Mouse (Mus musculus): ENCODE data around the gene Tmem260. TPM values are rescaled to one million over a fixed set of nuclear protein-coding genes. Genes with fewer than 3 reads are reported as not detected.

Tmem260 gene
- polyA plus RNA-seq (2016; fragmentation: Nextera tagmentation; extraction: Ambion mirVana): 18.1 TPM in 2 replicates

DNA sequence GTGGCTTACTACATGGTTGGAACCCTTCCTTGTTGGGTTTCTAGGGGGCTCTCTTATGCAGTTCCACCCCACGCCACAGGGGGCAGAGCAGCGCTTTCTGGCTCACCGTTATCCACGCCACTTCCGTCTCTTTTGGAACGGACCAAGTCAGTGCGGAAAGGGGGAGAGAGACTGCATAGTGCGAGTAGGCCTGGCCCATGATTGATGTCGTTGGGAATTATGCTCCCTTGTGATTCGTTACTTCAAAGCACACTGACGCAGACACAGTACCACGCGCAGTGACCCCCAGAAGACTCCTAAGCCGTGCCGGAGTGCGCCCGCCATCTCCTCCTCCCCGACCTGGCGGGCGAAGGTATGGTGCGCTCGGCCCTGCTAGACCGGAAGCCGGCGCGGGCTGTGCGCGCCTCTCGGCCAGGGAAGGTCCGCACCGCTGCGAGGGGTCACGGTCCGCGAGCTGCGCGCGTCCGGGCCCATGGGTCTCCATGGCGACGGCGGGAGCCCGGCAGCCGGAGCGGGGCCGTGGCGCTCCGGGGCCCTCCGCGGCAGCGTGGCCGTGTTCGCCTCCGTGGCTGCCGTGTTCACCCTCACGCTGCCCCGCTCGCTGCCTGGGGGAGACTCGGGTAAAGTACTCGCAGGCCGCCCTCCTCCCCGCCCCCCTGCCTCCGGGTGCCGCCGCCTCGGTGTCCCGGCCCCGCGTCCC is at the start of gene Tmem260:
Tmem260 (plus strand) TSS at position 141 of the 700 bp plus-strand sequence.
- peak within 1 kb of the TSS; percentile 99 for H3K27ac ChIP-seq
- H3K4me1 ChIP-seq (replicated peaks): peaks cover 12% of the 10 kb centered on the region
- no peaks in the 10 kb centered on the region for H3K27me3 ChIP-seq (ENCODE audit: insufficient read depth, poor library complexity, severe bottlenecking)
- no peaks in the 10 kb centered on the region for H3K9me3 ChIP-seq
- H3K4me3 ChIP-seq: peak within 1 kb of the TSS; percentile 91
- under 1% methylated on average over 69 of the region's 69 CpGs for WGBS
- DNase-seq (ENCODE audit: low spot score): peak; percentile 94
- H3K36me3 ChIP-seq: no peaks in the 10 kb centered on the region

DNA sequence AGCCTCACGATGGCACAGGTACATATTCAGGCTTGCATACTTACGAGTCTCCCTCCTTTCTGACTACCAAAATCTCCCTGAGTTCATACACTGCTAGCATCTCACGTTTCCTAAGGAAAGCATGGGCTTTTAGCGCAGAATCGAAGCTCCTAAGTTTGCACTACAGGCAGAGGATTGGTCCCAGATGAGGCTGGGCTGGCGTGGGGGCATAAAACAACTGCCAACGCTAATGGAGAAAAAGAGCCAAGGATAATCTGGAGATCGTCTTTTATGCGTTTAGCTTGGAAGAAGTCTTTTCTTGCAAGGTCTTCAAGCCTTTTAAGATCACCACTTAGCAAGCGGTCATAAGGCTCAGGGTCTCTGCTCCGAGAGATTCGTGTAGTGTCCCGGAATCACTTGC is 39.8 kb upstream of the Tmem260 start:
- H3K27me3 ChIP-seq (ENCODE audit: insufficient read depth, poor library complexity, severe bottlenecking): no peaks in the 10 kb centered on the region
- no peak overlapping the region for H3K4me3 ChIP-seq
- no peak for DNase-seq (ENCODE audit: low spot score)
- H3K27ac ChIP-seq: no peak overlapping the region
- H3K36me3 ChIP-seq: no peaks in the 10 kb centered on the region
- H3K4me1 ChIP-seq (replicated peaks): no peaks in the 10 kb centered on the region
- H3K9me3 ChIP-seq: no peaks in the 10 kb centered on the region
- 92% methylated on average over 13 of the region's 13 CpGs for WGBS

DNA sequence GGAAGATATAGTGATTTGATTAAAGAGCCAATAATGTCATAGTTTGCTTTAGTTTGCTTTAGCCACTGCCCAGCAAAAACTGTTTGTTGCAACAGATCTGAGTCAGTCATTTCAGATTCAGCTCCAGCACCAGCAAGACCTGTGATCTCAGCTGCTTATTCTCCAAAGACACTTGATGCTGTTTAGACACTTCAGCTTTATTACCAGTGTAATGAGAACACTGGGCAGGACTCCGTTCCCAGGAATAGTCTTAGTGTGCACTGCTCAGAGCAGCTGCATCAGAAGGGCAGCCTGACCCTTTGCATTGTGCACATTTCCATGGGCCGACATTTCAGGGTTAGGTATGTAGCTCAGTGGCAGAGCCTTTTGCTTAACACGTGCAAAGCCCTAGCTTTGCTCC is 28.9 kb upstream of the Tmem260 start:
- DNase-seq (ENCODE audit: low spot score): no peak
- WGBS: 70% methylated on average over 3 of the region's 3 CpGs
- Histone ChIP-seq H3K4me1 (replicated peaks) (peaks cover 6% of the 10 kb centered on the region), H3K27ac (no peak overlapping the region), H3K4me3 (no peak overlapping the region), H3K27me3 (ENCODE audit: insufficient read depth, poor library complexity, severe bottlenecking) (no peaks in the 10 kb centered on the region; the same call in 1 of the 2 replicates), H3K9me3 (no peaks in the 10 kb centered on the region), H3K36me3 (no peaks in the 10 kb centered on the region)

DNA sequence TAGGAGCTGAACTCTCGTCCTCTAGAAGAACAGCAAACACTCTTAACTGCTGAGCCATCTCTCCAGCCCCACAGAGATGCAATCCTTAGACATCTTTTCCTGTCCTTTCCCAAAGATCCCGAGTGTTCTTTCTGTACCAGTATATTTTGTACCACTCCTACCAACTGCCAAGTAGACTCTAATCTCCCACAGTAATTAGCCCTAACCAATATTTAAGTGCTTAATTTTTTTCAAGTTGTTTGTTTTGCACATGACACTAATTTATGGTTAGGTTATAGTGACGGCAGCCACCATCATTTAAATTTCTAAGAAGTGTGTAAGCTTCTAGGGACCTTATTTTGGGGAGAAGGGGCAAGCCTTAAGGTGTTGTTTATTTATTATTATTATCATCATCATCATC is 27.7 kb upstream of the Tmem260 start:
- H3K27ac ChIP-seq: no peak overlapping the region
- H3K27me3 ChIP-seq (ENCODE audit: insufficient read depth, poor library complexity, severe bottlenecking): no peaks in the 10 kb centered on the region; the same call in 1 of the 2 replicates
- DNase-seq (ENCODE audit: low spot score): no peak
- no peaks in the 10 kb centered on the region for H3K9me3 ChIP-seq
- WGBS: 68% methylated on average over 3 of the region's 3 CpGs
- no peaks in the 10 kb centered on the region for H3K36me3 ChIP-seq
- no peak overlapping the region for H3K4me3 ChIP-seq
- H3K4me1 ChIP-seq (replicated peaks): peaks cover 11% of the 10 kb centered on the region

DNA sequence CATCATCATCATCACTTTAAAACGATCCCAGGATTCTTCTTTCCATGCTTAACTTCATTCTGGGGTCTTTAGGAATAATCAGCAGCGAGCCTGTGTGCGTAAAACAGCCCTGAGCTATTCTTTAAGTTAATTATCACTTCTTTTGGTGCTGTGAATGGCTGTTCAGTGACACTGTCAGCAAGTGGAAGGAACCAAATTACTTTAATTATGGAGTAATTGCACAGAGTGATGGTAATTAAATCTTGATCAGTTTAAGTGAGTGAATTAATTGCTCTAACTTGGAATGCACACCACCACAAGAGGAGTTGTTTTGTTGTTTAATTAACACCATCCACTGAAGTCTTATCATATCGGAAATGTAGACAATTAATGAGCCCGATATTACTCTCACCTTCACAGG is 27.3 kb upstream of the Tmem260 start:
- H3K27me3 ChIP-seq (ENCODE audit: insufficient read depth, poor library complexity, severe bottlenecking): no peaks in the 10 kb centered on the region; the same call in 1 of the 2 replicates
- no peak overlapping the region for H3K27ac ChIP-seq
- no peak overlapping the region for H3K4me3 ChIP-seq
- no peaks in the 10 kb centered on the region for H3K9me3 ChIP-seq
- no peak for DNase-seq (ENCODE audit: low spot score)
- WGBS: 88% methylated on average over 5 of the region's 5 CpGs
- H3K36me3 ChIP-seq: no peaks in the 10 kb centered on the region
- peaks cover 11% of the 10 kb centered on the region for H3K4me1 ChIP-seq (replicated peaks)

DNA sequence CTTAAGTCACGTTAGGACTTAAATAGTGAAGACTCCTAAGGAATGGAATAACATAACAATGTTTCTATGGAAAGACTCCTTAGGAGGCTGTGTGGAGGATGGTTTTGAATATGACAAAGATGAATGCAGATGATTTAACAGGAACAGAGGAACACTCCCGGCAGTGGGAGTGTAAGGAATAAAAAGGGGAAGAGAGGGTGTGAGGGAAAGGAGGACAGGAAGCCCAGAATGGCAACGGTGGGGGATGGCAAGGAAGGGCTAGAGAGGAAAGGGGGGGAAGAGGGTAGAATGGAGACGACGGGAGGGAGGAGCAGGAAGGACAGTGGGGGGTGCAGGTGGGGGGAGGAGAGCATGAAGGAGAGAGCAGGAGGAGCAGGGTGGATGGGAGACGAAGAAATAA is 24.4 kb upstream of the Tmem260 start:
- 25% methylated on average over 6 of the region's 6 CpGs for WGBS
- no peak overlapping the region for H3K4me3 ChIP-seq

DNA sequence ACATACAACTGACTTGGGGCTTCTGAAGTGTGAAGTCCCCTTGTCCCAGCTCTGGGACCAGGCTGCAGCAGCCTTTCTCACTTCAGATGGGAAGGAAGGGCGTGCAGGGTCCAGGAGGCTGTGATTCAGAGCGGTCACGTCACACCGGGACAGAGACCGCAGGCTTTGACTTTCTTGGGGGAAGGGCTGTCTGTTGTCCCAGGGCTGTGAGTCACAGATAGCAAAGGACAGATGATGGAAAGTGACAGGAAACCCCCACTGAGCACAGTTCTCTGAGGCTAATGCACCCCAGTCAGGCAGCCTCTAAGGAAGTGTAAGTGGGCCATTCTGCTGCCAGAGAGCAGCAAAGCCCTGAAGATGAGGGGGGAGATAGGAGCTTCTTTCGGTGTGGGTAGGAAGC is 23.9 kb upstream of the Tmem260 start:
- Histone ChIP-seq H3K9me3 (no peaks in the 10 kb centered on the region), H3K4me3 (peak overlapping the region; percentile 20; the same call in 1 of the 2 replicates), H3K27ac (0 out of 2 replicates have a peak overlapping the region, but pooled peaks have one; percentile 23), H3K4me1 (replicated peaks) (peaks cover 11% of the 10 kb centered on the region), H3K36me3 (no peaks in the 10 kb centered on the region), H3K27me3 (ENCODE audit: insufficient read depth, poor library complexity, severe bottlenecking) (no peaks in the 10 kb centered on the region; the same call in 1 of the 2 replicates)
- WGBS: 23% methylated on average over 6 of the region's 6 CpGs
- DNase-seq (ENCODE audit: low spot score): peak; percentile 31

More for the DNA sequence above, 24.4 kb upstream of the Tmem260 start:
- H3K27ac ChIP-seq: 0 out of 2 replicates have a peak overlapping the region, but pooled peaks have one; percentile 23
- H3K27me3 ChIP-seq (ENCODE audit: insufficient read depth, poor library complexity, severe bottlenecking): no peaks in the 10 kb centered on the region; the same call in 1 of the 2 replicates
- no peaks in the 10 kb centered on the region for H3K36me3 ChIP-seq
- no peaks in the 10 kb centered on the region for H3K9me3 ChIP-seq
- H3K4me1 ChIP-seq (replicated peaks): peaks cover 11% of the 10 kb centered on the region
- no peak for DNase-seq (ENCODE audit: low spot score)

DNA sequence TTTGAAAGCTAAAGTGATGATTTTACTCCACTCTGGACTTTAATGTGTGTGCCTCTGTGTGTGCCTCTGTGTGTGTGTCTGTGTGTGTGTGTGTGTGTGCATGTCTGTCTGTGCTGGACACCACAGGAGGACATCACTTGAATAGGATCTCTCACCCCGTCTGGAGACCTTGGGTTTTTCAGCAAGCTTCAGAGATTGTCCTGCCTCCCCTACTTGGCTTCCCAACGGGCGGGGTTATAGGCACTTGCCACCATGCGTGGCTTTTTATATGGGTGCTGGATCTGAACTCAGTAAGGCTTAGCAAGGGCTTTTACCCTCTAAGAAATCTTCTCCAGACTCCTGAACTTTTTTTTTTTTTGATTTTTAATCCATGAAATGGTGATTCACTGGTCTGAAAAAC is 23.5 kb upstream of the Tmem260 start:
- Histone ChIP-seq H3K27ac (no peak overlapping the region), H3K4me1 (replicated peaks) (peaks cover 11% of the 10 kb centered on the region), H3K4me3 (no peak overlapping the region), H3K9me3 (no peaks in the 10 kb centered on the region), H3K27me3 (ENCODE audit: insufficient read depth, poor library complexity, severe bottlenecking) (no peaks in the 10 kb centered on the region; the same call in 1 of the 2 replicates), H3K36me3 (no peaks in the 10 kb centered on the region)
- WGBS: 38% methylated on average over 4 of the region's 4 CpGs
- DNase-seq (ENCODE audit: low spot score): no peak

DNA sequence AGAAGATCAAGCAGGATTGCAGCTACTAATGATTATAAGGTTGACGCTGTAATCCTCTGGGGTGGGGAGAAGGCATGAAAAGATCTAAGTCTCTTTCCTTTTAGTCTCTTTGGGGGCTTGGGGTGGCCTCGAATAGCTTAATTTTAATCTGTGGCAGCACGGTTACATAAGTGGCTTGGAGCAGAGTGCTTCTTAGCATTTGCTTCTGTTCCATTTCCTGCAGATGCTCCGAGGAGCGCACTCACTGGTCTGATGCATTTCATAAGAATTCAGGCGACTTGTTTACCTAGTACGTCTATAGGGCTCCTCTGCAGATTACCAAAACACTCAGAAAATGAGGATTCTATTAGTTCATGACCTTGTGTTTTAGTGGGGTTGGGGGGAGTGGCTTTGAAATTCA is 23.0 kb upstream of the Tmem260 start:
- 73% methylated on average over 7 of the region's 7 CpGs for WGBS
- no peak overlapping the region for H3K4me3 ChIP-seq
- no peak overlapping the region for H3K27ac ChIP-seq
- H3K4me1 ChIP-seq (replicated peaks): peaks cover 11% of the 10 kb centered on the region
- H3K9me3 ChIP-seq: no peaks in the 10 kb centered on the region
- H3K36me3 ChIP-seq: no peaks in the 10 kb centered on the region
- DNase-seq (ENCODE audit: low spot score): no peak
- H3K27me3 ChIP-seq (ENCODE audit: insufficient read depth, poor library complexity, severe bottlenecking): no peaks in the 10 kb centered on the region

DNA sequence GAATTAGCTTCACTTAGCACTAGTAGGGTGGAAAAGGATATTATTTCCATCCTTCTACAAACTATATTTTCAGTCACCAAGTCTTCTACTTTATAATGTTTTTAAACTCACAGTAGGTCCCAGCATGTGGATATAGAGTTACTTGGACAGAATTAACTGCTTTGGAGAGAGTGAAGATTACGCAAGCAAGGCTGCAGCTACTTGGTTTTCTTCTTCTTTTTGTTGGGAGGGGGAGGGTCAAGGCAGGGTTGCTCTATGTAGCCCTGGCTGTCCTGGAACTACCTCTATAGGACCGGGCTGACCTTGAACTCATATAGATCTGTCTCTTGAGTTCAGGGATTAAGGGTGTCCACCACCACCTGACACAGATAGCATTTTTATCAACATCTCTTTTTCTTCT is 13.9 kb upstream of the Tmem260 start:
- Histone ChIP-seq H3K27ac (no peak overlapping the region), H3K27me3 (ENCODE audit: insufficient read depth, poor library complexity, severe bottlenecking) (no peaks in the 10 kb centered on the region)
- 91% methylated on average over 2 of the region's 2 CpGs for WGBS

DNA sequence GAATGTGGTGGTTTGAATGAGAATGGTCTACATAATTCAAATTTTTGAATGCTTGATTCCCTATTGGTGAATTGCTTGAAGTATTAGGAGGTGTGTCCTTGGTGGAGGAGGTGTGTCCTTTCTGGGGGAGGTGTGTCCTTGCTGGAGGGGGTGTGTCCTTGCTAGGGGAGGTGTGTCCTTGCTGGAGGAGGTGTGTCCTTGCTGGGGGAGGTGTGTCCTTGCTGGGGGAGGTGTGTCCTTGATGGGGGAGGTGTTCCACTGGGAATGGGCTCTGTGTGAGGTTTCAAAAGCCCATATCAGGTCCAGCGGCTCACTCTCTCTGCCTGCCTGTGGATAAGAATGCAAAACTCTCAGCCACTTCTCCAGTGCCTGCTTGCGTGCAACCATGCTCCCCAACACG is 2.1 kb upstream of the Tmem260 start:
- 53% methylated on average over 3 of the region's 3 CpGs for WGBS
- Histone ChIP-seq H3K4me3 (no peak overlapping the region), H3K4me1 (replicated peaks) (peaks cover 12% of the 10 kb centered on the region), H3K9me3 (no peaks in the 10 kb centered on the region), H3K27me3 (ENCODE audit: insufficient read depth, poor library complexity, severe bottlenecking) (no peaks in the 10 kb centered on the region), H3K27ac (no peak overlapping the region), H3K36me3 (no peaks in the 10 kb centered on the region)
- DNase-seq (ENCODE audit: low spot score): no peak

More for the DNA sequence above, 13.9 kb upstream of the Tmem260 start:
- no peak for DNase-seq (ENCODE audit: low spot score)
- Histone ChIP-seq H3K9me3 (no peaks in the 10 kb centered on the region), H3K36me3 (no peaks in the 10 kb centered on the region), H3K4me1 (replicated peaks) (peaks cover 10% of the 10 kb centered on the region), H3K4me3 (no peak overlapping the region)

DNA sequence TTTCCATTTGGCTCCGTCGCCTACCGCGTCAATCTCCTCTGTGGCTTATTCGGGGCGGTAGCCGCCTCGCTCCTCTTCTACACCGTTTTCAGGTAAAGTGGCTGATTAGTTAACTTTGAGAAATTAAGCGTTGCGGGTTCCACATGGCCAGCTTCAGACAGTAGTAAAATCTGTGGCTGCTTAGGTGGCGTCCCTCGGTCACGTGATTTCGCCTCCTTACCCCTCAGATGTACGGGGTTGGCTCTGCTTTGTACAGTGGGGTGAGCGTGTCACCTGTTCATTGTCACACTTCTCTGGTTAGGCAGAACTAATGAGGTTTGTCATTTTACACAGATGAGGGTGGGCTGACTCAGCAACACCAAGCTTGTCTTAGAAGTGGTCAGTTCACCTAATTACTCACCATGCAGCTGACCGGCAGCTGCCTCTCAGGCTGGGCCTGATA is 6.1 kb downstream of the Tmem260 start:
- WGBS: 68% methylated on average over 18 of the region's 18 CpGs
- H3K4me1 ChIP-seq (replicated peaks): peaks cover 29% of the 10 kb centered on the region
- no peak overlapping the region for H3K4me3 ChIP-seq
- no peaks in the 10 kb centered on the region for H3K9me3 ChIP-seq
- peaks cover 6% of the 10 kb centered on the region; the same call in 1 of the 2 replicates for H3K36me3 ChIP-seq
- DNase-seq (ENCODE audit: low spot score): no peak
- no peak overlapping the region for H3K27ac ChIP-seq
- no peaks in the 10 kb centered on the region for H3K27me3 ChIP-seq (ENCODE audit: insufficient read depth, poor library complexity, severe bottlenecking)

DNA sequence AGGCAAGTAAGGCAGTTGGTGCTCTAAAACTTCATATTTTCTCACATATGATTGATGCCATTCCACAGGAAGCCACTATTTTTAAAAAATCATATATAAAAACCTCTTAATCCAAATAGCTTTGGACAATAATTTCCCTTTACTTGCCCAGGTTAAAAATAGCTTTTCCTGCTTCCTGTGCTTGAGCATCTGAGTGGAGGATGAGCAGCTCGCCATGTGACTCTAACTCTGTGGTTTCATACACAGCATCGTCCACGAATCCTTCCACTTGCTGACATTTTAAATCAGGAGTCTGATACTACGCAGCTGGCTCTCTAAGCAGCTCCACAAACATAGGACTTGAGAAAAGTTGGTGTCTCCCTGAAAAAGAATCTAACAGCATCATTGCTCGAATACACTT is 7.5 kb downstream of the Tmem260 start:
- no peak overlapping the region for H3K4me3 ChIP-seq
- no peaks in the 10 kb centered on the region for H3K9me3 ChIP-seq
- no peak overlapping the region for H3K27ac ChIP-seq
- WGBS: 78% methylated on average over 5 of the region's 5 CpGs
- H3K36me3 ChIP-seq: peaks cover 6% of the 10 kb centered on the region; the same call in 1 of the 2 replicates
- no peak for DNase-seq (ENCODE audit: low spot score)
- peaks cover 18% of the 10 kb centered on the region for H3K4me1 ChIP-seq (replicated peaks)
- no peaks in the 10 kb centered on the region for H3K27me3 ChIP-seq (ENCODE audit: insufficient read depth, poor library complexity, severe bottlenecking)

Data from hindbrain, embryonic 10.5 days (tissue).